Mouse (Mus musculus) stomach, embryonic 16.5 days (tissue): ENCODE data around the gene Otud7a. TPM values are rescaled to one million over a fixed set of nuclear protein-coding genes. Genes with fewer than 3 reads are reported as not detected.

Source experiments
- ATAC-seq: fragments of 200-750 bp; cut with Nextera tagmentation; 2 replicates; pipeline ENCODE4 v1.8.0; 2017; ENCODE audit warnings: moderate number of reproducible peaks, moderate TSS enrichment; ENCODE audit not compliant: insufficient read depth, low FRiP score
- H3K27ac ChIP-seq: fragments of 300-500 bp; sonication (generic); 2 replicates; pipeline ENCODE4 v1.5.1; 2014; ENCODE audit warnings: low read length
- H3K27me3 ChIP-seq: fragments of 300-500 bp; sonication (generic); 2 replicates; pipeline ENCODE4 v1.6.1; 2014; ENCODE audit warnings: low read length, control low read depth, mixed read lengths; ENCODE audit not compliant: control insufficient read depth, insufficient read depth
- H3K36me3 ChIP-seq: fragments of 300-500 bp; sonication (generic); 2 replicates; pipeline ENCODE4 v1.6.1; 2014; ENCODE audit warnings: low read length; ENCODE audit not compliant: control insufficient read depth, insufficient read depth
- H3K4me1 ChIP-seq: fragments of 300-500 bp; sonication (generic); 2 replicates; pipeline ENCODE4 v1.6.1; 2014; ENCODE audit warnings: low read length, control low read depth, mixed read lengths; ENCODE audit not compliant: control insufficient read depth, insufficient read depth
- H3K4me2 ChIP-seq: fragments of 300-500 bp; sonication (generic); 2 replicates; pipeline ENCODE4 v1.6.1; 2014; ENCODE audit warnings: low read depth, low read length, mixed read lengths
- H3K4me3 ChIP-seq: fragments of 300-500 bp; sonication (generic); replicated peaks from 2 replicates; pipeline ENCODE4 v1.5.1; 2014; ENCODE audit warnings: mild to moderate bottlenecking, low read length
- H3K9ac ChIP-seq: fragments of 300-500 bp; sonication (generic); 2 replicates; pipeline ENCODE4 v1.6.1; 2014; ENCODE audit warnings: low read length
- H3K9me3 ChIP-seq: fragments of 300-500 bp; sonication (generic); replicated peaks from 2 replicates; pipeline ENCODE4 v1.6.1; 2016; ENCODE audit warnings: low read length, control low read depth; ENCODE audit not compliant: control insufficient read depth
- WGBS: fragments of 180-500 bp; shearing (Covaris S2); extraction: QIAGEN DNeasy Blood & Tissue Kit; methylation state at CpG from one replicate; pipeline ENCODE4 v1.1.7; 2014; 5-methylcytosine and 5-hydroxymethylcytosine counted together
- polyA plus RNA-seq: library from polyadenylated mRNA; unstranded; fragments of >200 nt; fragmentation: Nextera tagmentation; extraction: Ambion mirVana; gene quantifications from 2 replicates; pipeline ENCODE4 v1.2.1, GENCODE M21; 2015

Otud7a gene
- polyA plus RNA-seq, 1 experiment from 2014 or later, result 0.19 TPM

- no peak overlapping the region for H3K9ac ChIP-seq
- no peaks in the 10 kb centered on the region for H3K4me1 ChIP-seq
- WGBS, result 41% methylated on average over 2 of the region's 2 CpGs
Observed at GRCm38 (mm10) chr7:63590305-63590704, 145.8 kb downstream of the Otud7a start.

GRCm38 (mm10) chr7:63591322-63591721 is 146.8 kb downstream of the Otud7a start:
- no peaks in the 10 kb centered on the region for H3K36me3 ChIP-seq
- H3K4me1 ChIP-seq, result no peaks in the 10 kb centered on the region
- no peak overlapping the region for H3K4me2 ChIP-seq
- H3K9ac ChIP-seq, result no peak overlapping the region
- no peak for ATAC-seq
- no peak overlapping the region for H3K4me3 ChIP-seq
- no peaks in the 10 kb centered on the region for H3K9me3 ChIP-seq
- H3K27ac ChIP-seq, result no peak overlapping the region
- 70% methylated on average over 4 of the region's 4 CpGs for WGBS
- H3K27me3 ChIP-seq, result no peaks in the 10 kb centered on the region

More at GRCm38 (mm10) chr7:63590305-63590704, 145.8 kb downstream of the Otud7a start:
- no peak overlapping the region for H3K27ac ChIP-seq
- H3K4me3 ChIP-seq, result no peak overlapping the region
- no peaks in the 10 kb centered on the region for H3K36me3 ChIP-seq
- H3K27me3 ChIP-seq, result no peaks in the 10 kb centered on the region
- no peak for ATAC-seq
- H3K9me3 ChIP-seq, result no peaks in the 10 kb centered on the region
- H3K4me2 ChIP-seq, result no peak overlapping the region

- 48% methylated on average over 3 of the region's 3 CpGs for WGBS
- Histone ChIP-seq H3K9me3 (no peaks in the 10 kb centered on the region), H3K4me1 (no peaks in the 10 kb centered on the region), H3K27ac (no peak overlapping the region), H3K9ac (no peak overlapping the region), H3K36me3 (no peaks in the 10 kb centered on the region), H3K4me3 (no peak overlapping the region), H3K4me2 (no peak overlapping the region), H3K27me3 (no peaks in the 10 kb centered on the region)
- no peak for ATAC-seq
Observed at GRCm38 (mm10) chr7:63592061-63592460, 147.5 kb downstream of the Otud7a start.

- Histone ChIP-seq H3K9ac (no peak overlapping the region), H3K27me3 (no peaks in the 10 kb centered on the region), H3K27ac (no peak overlapping the region), H3K36me3 (no peaks in the 10 kb centered on the region), H3K4me2 (no peak overlapping the region), H3K4me1 (no peaks in the 10 kb centered on the region), H3K9me3 (no peaks in the 10 kb centered on the region), H3K4me3 (no peak overlapping the region)
- 64% methylated on average over 1 of the region's 1 CpGs for WGBS
- no peak for ATAC-seq
Observed at GRCm38 (mm10) chr7:63604827-63605226, 160.3 kb downstream of the Otud7a start.

- H3K27ac ChIP-seq, result no peak overlapping the region
- H3K4me2 ChIP-seq, result no peak overlapping the region
- H3K4me1 ChIP-seq, result no peaks in the 10 kb centered on the region
- 82% methylated on average over 3 of the region's 3 CpGs for WGBS
- no peaks in the 10 kb centered on the region for H3K9me3 ChIP-seq
- no peak for ATAC-seq
- no peak overlapping the region for H3K4me3 ChIP-seq
- H3K27me3 ChIP-seq, result no peaks in the 10 kb centered on the region
- no peak overlapping the region for H3K9ac ChIP-seq
- H3K36me3 ChIP-seq, result no peaks in the 10 kb centered on the region
Observed at GRCm38 (mm10) chr7:63617018-63617417, 172.5 kb downstream of the Otud7a start.

- Histone ChIP-seq H3K4me3 (no peak overlapping the region), H3K9me3 (no peaks in the 10 kb centered on the region), H3K27ac (no peak overlapping the region), H3K9ac (no peak overlapping the region), H3K4me2 (no peak overlapping the region), H3K36me3 (no peaks in the 10 kb centered on the region), H3K4me1 (no peaks in the 10 kb centered on the region), H3K27me3 (no peaks in the 10 kb centered on the region)
- WGBS, result 86% methylated on average over 5 of the region's 5 CpGs
- ATAC-seq, result no peak
Observed at GRCm38 (mm10) chr7:63620776-63621340, 176.3 kb downstream of the Otud7a start.

- WGBS, result 75% methylated on average over 3 of the region's 3 CpGs
- no peaks in the 10 kb centered on the region for H3K36me3 ChIP-seq
- no peaks in the 10 kb centered on the region for H3K27me3 ChIP-seq
- H3K4me1 ChIP-seq, result no peaks in the 10 kb centered on the region
- no peak overlapping the region for H3K27ac ChIP-seq
- H3K4me2 ChIP-seq, result no peak overlapping the region
- no peaks in the 10 kb centered on the region for H3K9me3 ChIP-seq
- no peak overlapping the region for H3K4me3 ChIP-seq
- no peak overlapping the region for H3K9ac ChIP-seq
- no peak for ATAC-seq
Observed at GRCm38 (mm10) chr7:63637651-63638050, 193.1 kb downstream of the Otud7a start.

- WGBS, result 72% methylated on average over 1 of the region's 1 CpGs
- no peak for ATAC-seq
Observed at GRCm38 (mm10) chr7:63644002-63644401, 199.5 kb downstream of the Otud7a start.

GRCm38 (mm10) chr7:63647136-63647535 is 202.6 kb downstream of the Otud7a start:
- no peaks in the 10 kb centered on the region for H3K4me1 ChIP-seq
- 62% methylated on average over 1 of the region's 1 CpGs for WGBS
- no peak overlapping the region for H3K27ac ChIP-seq
- H3K36me3 ChIP-seq, result no peaks in the 10 kb centered on the region
- H3K4me2 ChIP-seq, result no peak overlapping the region
- H3K9ac ChIP-seq, result no peak overlapping the region
- ATAC-seq, result no peak
- H3K4me3 ChIP-seq, result no peak overlapping the region
- H3K27me3 ChIP-seq, result no peaks in the 10 kb centered on the region
- H3K9me3 ChIP-seq, result no peaks in the 10 kb centered on the region

More at GRCm38 (mm10) chr7:63644002-63644401, 199.5 kb downstream of the Otud7a start:
- no peaks in the 10 kb centered on the region for H3K27me3 ChIP-seq
- no peak overlapping the region for H3K4me3 ChIP-seq
- H3K9ac ChIP-seq, result no peak overlapping the region
- no peaks in the 10 kb centered on the region for H3K9me3 ChIP-seq
- no peak overlapping the region for H3K4me2 ChIP-seq
- H3K27ac ChIP-seq, result no peak overlapping the region
- no peaks in the 10 kb centered on the region for H3K36me3 ChIP-seq
- H3K4me1 ChIP-seq, result no peaks in the 10 kb centered on the region
